Mouse (Mus musculus): ENCODE measurements around the gene Rab5a.

Gene Rab5a

DNA sequence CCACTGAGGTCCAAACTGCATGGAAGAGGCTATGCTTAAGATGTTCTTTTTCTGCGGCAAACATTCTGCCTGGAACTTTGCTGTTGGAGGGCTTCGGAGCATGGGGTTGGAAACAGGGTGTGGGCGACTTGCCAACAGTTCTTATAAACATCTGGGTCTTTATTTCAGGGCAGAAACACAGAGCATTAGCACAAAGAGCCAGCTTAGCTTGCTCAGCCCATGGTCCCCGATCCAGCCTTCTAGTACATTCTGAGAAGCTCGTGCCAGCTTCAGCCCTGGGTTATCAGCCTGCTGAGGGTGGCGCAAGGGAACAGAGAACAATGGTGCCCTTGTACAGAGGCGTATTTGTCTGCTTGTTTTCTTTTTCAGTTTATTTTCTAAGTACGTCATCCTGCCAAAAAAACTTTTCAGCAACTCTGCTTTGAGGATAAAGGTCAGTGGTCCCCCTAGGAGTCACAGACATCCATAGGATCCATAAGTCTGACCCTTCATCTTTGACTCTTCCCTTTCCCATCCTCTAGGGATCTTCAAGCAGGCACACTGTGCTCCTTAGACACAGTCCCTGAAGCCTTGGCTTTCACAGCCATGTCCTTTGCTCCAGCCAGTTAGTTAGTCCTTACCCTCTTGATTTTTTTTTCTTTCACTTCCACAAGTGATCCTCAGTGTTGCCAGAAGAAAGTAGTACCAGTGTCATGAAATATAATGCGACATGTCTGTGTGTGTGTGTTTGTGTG, 64.7 kb downstream of the Rab5a start:
- DNase-seq: peak; percentile 82

DNA sequence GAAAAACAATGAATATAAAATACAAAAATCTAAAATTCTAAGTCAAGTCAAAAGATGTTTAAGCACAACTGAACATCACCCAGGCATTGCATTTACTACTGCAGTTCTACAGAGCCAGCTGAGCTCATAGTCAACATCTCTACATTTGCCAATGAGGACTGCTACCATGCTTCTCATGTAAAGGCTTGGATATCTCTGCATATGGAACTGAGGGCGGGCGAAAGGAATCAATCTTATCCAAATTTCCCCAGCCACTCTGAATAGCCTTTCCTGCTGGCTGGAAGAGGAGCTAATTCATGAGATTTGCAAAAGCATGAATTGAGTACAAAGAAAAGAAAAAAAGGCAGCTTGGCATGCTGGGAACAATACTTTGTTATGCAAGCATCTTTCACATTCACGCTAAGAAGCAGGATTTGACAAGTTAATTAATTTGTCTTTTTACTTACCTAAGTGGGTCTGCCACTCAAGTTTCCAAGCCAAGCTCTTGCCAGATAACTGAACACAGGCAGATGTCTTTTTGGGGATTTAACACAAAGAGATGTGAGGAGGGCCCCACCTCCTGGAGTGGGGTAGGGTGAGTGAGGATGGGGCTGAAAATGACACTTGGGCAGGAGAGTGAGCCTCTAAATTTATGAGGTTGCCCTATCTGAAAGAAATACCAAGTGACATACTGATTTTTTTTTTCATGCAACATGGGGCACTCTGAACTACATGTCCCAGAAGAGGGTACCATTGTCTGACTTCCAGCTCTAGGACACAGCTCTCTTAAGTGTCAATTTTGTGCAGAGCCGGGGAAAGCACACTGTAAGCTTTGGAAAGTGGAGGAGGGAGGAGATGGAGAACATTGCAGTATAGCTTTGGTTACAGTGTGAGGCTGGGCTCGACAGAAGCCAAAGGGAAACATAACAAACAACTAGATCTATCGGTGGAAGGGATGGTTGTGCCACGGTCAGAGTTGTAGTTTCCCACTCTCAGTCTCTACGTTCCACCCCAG, 72.6 kb downstream of the Rab5a start:
- DNase-seq: no peak

DNA sequence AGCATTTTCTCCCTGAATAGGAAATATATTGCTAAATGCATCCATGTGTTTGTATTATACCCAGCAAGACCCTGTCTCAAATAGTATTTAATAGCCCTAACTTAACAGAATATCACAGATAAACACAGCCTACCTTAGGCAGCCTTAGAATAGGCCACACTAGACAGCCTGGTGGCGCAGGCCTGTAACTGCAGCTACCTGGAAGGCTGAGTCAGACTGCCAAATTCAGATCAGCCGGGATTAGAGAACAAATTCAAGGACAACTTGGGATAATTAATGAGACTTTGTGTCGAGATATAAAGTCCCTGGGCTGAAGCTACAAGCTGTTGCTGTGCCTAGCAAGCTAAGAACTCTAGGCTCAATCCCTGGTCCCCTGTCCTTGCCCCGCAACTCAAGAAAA, 75.1 kb downstream of the Rab5a start:
- no peak for DNase-seq

DNA sequence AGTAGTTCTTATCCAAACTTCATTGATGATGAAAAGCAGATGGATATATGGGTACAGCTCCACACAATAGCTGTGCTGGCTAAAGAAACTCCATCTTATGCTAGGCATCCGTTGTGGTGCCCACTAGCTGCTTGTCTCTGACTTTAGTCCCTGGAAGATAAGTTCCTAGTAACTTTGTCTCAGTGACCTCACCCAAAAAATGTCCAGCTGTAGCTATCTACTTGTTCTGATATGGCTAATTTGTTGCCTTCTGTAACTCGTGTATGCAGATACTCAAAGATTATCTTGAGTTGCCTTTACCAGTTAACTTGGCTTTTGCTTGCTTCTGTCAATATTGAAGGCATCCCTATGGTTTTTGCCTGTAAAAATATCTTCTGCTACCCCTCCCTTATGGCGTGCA, 75.8 kb downstream of the Rab5a start:
- no peak for DNase-seq
